Mouse (Mus musculus) layer of hippocampus, adult 9-11 months (tissue): ENCODE results near the gene Cd83.
A peak's percentile ranks its signal among the peaks of the same experiment; 100 is the strongest.

Source experiments
- DNase-seq: peaks from one replicate; pipeline ENCODE4 v3.0.0; 2022

The Cd83 gene

GRCm38 (mm10) chr13:43807272-43807675 is 22.7 kb downstream of the Cd83 start:
- DNase-seq = no peak

GRCm38 (mm10) chr13:43810621-43811020 is 26.0 kb downstream of the Cd83 start:
- no peak for DNase-seq

GRCm38 (mm10) chr13:43811835-43812234 is 27.3 kb downstream of the Cd83 start:
- DNase-seq = no peak

GRCm38 (mm10) chr13:43813431-43813830 is 28.9 kb downstream of the Cd83 start:
- no peak for DNase-seq

- no peak for DNase-seq
Measured at GRCm38 (mm10) chr13:43817461-43817860, 32.9 kb downstream of the Cd83 start.

- DNase-seq = no peak
Measured at GRCm38 (mm10) chr13:43818307-43819019, 33.9 kb downstream of the Cd83 start.

GRCm38 (mm10) chr13:43819020-43819310 is 34.4 kb downstream of the Cd83 start:
- DNase-seq = no peak

- no peak for DNase-seq
Measured at GRCm38 (mm10) chr13:43820071-43820470, 35.5 kb downstream of the Cd83 start.

- DNase-seq = no peak
Measured at GRCm38 (mm10) chr13:43822306-43822705, 37.7 kb downstream of the Cd83 start.

- no peak for DNase-seq
Measured at GRCm38 (mm10) chr13:43828648-43829047, 44.1 kb downstream of the Cd83 start.

GRCm38 (mm10) chr13:43830892-43831673 is 46.5 kb downstream of the Cd83 start:
- DNase-seq = no peak

- no peak for DNase-seq
Measured at GRCm38 (mm10) chr13:43832731-43833130, 48.2 kb downstream of the Cd83 start.

GRCm38 (mm10) chr13:43836376-43836775 is 51.8 kb downstream of the Cd83 start:
- no peak for DNase-seq

GRCm38 (mm10) chr13:43837812-43838211 is 53.2 kb downstream of the Cd83 start:
- DNase-seq = no peak

GRCm38 (mm10) chr13:43845151-43845550 is 60.6 kb downstream of the Cd83 start:
- peak; percentile 59 for DNase-seq

- no peak for DNase-seq
Measured at GRCm38 (mm10) chr13:43847186-43847585, 62.6 kb downstream of the Cd83 start.

- no peak for DNase-seq
Measured at GRCm38 (mm10) chr13:43849816-43850215, 65.2 kb downstream of the Cd83 start.

- DNase-seq = no peak
Measured at GRCm38 (mm10) chr13:43851108-43851507, 66.5 kb downstream of the Cd83 start.
